Mouse (Mus musculus): ENCODE results near the gene Dffa. TPM values are rescaled to one million over a fixed set of nuclear protein-coding genes. Genes with fewer than 3 reads are reported as not detected.
"Not testable (repeated sequence)": the region's sequence is repeated elsewhere in the genome, so short reads cannot be mapped to it uniquely, and the experiment has no call there.

Dffa gene
- polyA plus RNA-seq, 1 experiment from 2014 or later: 25.3 TPM

DNA sequence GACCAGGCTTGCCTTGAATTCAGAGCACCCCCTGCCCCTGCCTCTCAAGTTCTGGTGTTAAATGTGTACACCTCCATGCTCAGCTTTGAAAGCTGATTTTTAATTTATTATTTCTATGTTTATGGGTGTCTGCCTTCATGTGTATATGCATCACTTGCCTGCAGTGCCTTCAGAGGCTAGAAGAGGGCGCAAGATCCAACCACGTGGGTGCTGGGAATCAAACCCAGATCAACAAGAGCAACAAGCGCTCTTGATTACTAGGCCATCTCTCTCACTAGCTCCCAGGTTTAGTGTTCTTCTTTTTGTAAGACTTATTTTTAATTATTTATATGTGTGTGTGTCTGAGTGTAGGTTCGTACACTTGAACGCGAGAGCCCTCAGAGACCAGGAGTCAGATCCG, 50.9 kb downstream of the Dffa start:
- no peak for ATAC-seq
- WGBS (ENCODE audit: insufficient replicate concordance): 93% methylated on average over 7 of the region's 7 CpGs

DNA sequence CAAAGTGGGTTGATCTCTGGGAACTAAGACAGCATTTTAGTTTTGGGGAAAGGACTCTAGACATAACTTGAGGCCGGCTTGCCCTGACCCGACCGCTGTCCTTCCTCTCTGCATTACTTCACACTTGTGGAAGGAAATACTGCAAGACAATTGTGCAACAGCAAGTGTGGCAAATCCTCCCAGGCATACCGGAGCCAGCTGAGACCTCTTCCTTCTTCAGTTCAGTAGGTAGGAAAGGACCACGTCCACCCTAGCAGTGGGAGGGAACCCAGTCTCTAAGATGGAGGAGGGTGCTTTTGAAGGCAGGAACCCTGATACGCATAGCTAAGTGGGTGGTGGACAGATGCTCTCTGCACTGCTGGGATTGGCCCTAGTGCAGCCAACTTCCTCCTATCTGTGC, 51.8 kb downstream of the Dffa start:
- WGBS (ENCODE audit: insufficient replicate concordance): 75% methylated on average over 6 of the region's 6 CpGs
- Histone ChIP-seq H3K9me3 (replicated peaks) (no peaks in the 10 kb centered on the region), H3K27ac (no peak overlapping the region), H3K9ac (no peak overlapping the region), H3K4me3 (no peak overlapping the region), H3K4me1 (0 out of 2 replicates have a peak, but pooled peaks cover 3% of the 10 kb centered on the region), H3K4me2 (no peak overlapping the region), H3K36me3 (peaks cover 100% of the 10 kb centered on the region), H3K27me3 (replicated peaks) (no peaks in the 10 kb centered on the region)
- ATAC-seq: no peak

More for the DNA sequence above, 50.9 kb downstream of the Dffa start:
- H3K9ac ChIP-seq: no peak overlapping the region
- no peaks in the 10 kb centered on the region for H3K9me3 ChIP-seq (replicated peaks)
- no peak overlapping the region for H3K27ac ChIP-seq
- peaks cover 100% of the 10 kb centered on the region for H3K36me3 ChIP-seq
- no peaks in the 10 kb centered on the region for H3K4me1 ChIP-seq
- no peak overlapping the region for H3K4me2 ChIP-seq
- no peaks in the 10 kb centered on the region for H3K27me3 ChIP-seq (replicated peaks)
- no peak overlapping the region for H3K4me3 ChIP-seq

DNA sequence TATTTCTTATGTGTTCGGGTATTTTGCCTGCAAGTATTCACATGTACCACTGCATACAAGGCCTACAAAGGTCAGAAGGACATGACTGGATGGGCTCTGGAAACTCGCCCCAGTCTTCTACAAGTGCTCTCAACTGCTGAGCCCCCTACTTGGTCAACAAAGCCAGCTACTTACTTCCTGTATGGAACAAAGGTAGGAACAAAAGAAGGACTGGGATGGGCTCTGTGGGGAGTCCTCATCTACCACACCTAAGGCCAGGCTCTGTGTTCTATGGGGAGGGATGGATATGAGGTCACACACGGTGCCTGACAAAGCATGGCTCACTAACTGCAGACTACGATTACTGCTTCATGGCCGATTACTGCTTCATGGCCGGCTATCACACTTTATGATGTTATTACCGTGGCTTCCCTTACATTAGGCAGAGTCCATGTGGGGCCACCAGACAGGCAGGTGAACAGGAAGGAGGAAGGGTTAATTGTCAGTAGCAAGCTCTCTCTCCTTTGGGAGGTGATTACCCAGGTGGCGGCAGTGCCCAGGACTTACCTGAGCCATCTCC, 53.5 kb downstream of the Dffa start:
- H3K9ac ChIP-seq: no peak overlapping the region
- H3K36me3 ChIP-seq: peaks cover 100% of the 10 kb centered on the region
- H3K27me3 ChIP-seq (replicated peaks): no peaks in the 10 kb centered on the region
- H3K9me3 ChIP-seq (replicated peaks): no peaks in the 10 kb centered on the region
- no peak overlapping the region for H3K4me3 ChIP-seq
- no peak overlapping the region for H3K27ac ChIP-seq
- no peak overlapping the region for H3K4me2 ChIP-seq
- 82% methylated on average over 8 of the region's 8 CpGs for WGBS (ENCODE audit: insufficient replicate concordance)
- 0 out of 2 replicates have a peak, but pooled peaks cover 3% of the 10 kb centered on the region for H3K4me1 ChIP-seq
- ATAC-seq: no peak

DNA sequence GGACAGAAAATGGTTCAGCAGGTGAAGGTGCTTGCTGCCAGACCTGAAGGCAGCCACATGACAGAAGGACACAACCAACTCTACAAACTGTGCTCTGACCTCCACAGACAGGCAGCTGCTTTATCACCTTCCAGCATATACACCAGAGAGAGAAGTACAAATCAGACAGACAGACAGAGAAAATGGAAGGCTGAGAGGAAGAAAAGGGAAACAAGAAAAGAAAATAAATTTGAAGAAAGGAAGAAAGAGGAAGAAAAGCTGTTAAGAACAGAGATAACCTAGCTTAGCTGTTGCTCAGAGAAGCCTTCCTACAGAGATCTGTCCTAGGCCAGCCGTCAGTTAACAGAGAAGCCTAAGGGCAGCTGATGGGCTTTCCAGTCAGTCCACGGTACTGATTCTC, 55.3 kb downstream of the Dffa start:
- no peak overlapping the region for H3K27ac ChIP-seq
- WGBS (ENCODE audit: insufficient replicate concordance): 74% methylated on average over 2 of the region's 2 CpGs
- H3K36me3 ChIP-seq: peaks cover 100% of the 10 kb centered on the region
- H3K9me3 ChIP-seq (replicated peaks): no peaks in the 10 kb centered on the region
- no peak overlapping the region for H3K4me2 ChIP-seq
- no peak overlapping the region for H3K9ac ChIP-seq
- no peaks in the 10 kb centered on the region for H3K27me3 ChIP-seq (replicated peaks)
- H3K4me3 ChIP-seq: no peak overlapping the region
- no peak for ATAC-seq
- peaks cover 14% of the 10 kb centered on the region for H3K4me1 ChIP-seq

GRCm38 (mm10) chr4:149159891-149160290, 55.9 kb downstream of the Dffa start:
- peaks cover 100% of the 10 kb centered on the region for H3K36me3 ChIP-seq
- H3K9me3 ChIP-seq (replicated peaks): no peaks in the 10 kb centered on the region
- H3K4me2 ChIP-seq: no peak overlapping the region
- H3K4me1 ChIP-seq: peaks cover 21% of the 10 kb centered on the region
- no peak for ATAC-seq
- H3K27ac ChIP-seq: no peak overlapping the region
- 83% methylated on average over 13 of the region's 13 CpGs for WGBS (ENCODE audit: insufficient replicate concordance)
- H3K4me3 ChIP-seq: no peak overlapping the region
- no peaks in the 10 kb centered on the region for H3K27me3 ChIP-seq (replicated peaks)
- H3K9ac ChIP-seq: no peak overlapping the region

GRCm38 (mm10) chr4:149161166-149161565, 57.2 kb downstream of the Dffa start:
- Histone ChIP-seq H3K27me3 (replicated peaks) (no peaks in the 10 kb centered on the region), H3K4me2 (no peak overlapping the region), H3K27ac (no peak overlapping the region), H3K9ac (no peak overlapping the region), H3K4me1 (peaks cover 32% of the 10 kb centered on the region), H3K4me3 (no peak overlapping the region), H3K36me3 (peaks cover 94% of the 10 kb centered on the region), H3K9me3 (replicated peaks) (no peaks in the 10 kb centered on the region)
- ATAC-seq: no peak
- 82% methylated on average over 6 of the region's 6 CpGs for WGBS (ENCODE audit: insufficient replicate concordance)

DNA sequence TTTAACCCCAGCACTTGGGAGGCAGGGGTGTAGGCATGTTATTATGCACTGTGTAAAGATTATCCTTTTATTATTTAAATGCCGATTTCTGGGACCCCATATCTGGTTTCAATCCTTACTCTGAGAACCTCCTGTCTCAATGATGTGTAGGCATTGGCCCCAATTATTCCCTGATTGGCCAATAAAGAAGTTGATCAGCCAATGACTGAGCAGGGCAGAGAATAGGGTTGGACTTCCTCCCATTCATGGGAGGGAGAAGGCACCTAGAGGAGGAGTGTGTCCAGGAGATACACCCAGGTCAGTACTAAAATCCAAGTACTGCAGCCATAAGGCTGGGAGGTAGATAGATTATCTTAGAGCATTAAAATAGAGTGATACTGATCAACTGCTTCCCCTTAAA, 59.2 kb downstream of the Dffa start:
- Histone ChIP-seq H3K9ac (no peak overlapping the region), H3K27me3 (replicated peaks) (no peaks in the 10 kb centered on the region), H3K27ac (no peak overlapping the region), H3K4me3 (no peak overlapping the region), H3K36me3 (peaks cover 73% of the 10 kb centered on the region), H3K9me3 (replicated peaks) (no peaks in the 10 kb centered on the region), H3K4me1 (peaks cover 40% of the 10 kb centered on the region), H3K4me2 (no peak overlapping the region)
- whole genome bisulfite sequencing (ENCODE audit: insufficient replicate concordance): 62% methylated on average over 1 of the region's 1 CpGs
- ATAC-seq: no peak

- ATAC-seq: no peak
These were observed 60.2 kb downstream of the Dffa start for GRCm38 (mm10) chr4:149164150-149164549.

GRCm38 (mm10) chr4:149166215-149166946, 62.4 kb downstream of the Dffa start, which contains the start of gene Pgd:
TSS of gene Pgd (minus strand) at chr4:149166771.
- peaks cover 41% of the 10 kb centered on the region for H3K36me3 ChIP-seq
- under 1% methylated on average over 58 of the region's 59 CpGs for WGBS (ENCODE audit: insufficient replicate concordance)
- peak within 1 kb of the TSS; percentile 99 for H3K4me2 ChIP-seq
- H3K27me3 ChIP-seq (replicated peaks): no peaks in the 10 kb centered on the region
- H3K27ac ChIP-seq: peak within 1 kb of the TSS; percentile 91
- peaks cover 56% of the 10 kb centered on the region for H3K4me1 ChIP-seq
- peak within 1 kb of the TSS; percentile 93 for H3K9ac ChIP-seq
- H3K4me3 ChIP-seq: peak within 1 kb of the TSS; percentile 86
- no peaks in the 10 kb centered on the region for H3K9me3 ChIP-seq (replicated peaks)
- ATAC-seq: peak; percentile 98

More at GRCm38 (mm10) chr4:149164150-149164549, 60.2 kb downstream of the Dffa start:
- Histone ChIP-seq H3K9me3 (replicated peaks) (no peaks in the 10 kb centered on the region), H3K27me3 (replicated peaks) (no peaks in the 10 kb centered on the region), H3K9ac (no peak overlapping the region), H3K4me1 (peaks cover 43% of the 10 kb centered on the region), H3K27ac (no peak overlapping the region), H3K4me3 (no peak overlapping the region), H3K36me3 (peaks cover 64% of the 10 kb centered on the region), H3K4me2 (no peak overlapping the region; the same call in 1 of the 2 replicates)
- 57% methylated on average over 5 of the region's 5 CpGs for WGBS (ENCODE audit: insufficient replicate concordance)

DNA sequence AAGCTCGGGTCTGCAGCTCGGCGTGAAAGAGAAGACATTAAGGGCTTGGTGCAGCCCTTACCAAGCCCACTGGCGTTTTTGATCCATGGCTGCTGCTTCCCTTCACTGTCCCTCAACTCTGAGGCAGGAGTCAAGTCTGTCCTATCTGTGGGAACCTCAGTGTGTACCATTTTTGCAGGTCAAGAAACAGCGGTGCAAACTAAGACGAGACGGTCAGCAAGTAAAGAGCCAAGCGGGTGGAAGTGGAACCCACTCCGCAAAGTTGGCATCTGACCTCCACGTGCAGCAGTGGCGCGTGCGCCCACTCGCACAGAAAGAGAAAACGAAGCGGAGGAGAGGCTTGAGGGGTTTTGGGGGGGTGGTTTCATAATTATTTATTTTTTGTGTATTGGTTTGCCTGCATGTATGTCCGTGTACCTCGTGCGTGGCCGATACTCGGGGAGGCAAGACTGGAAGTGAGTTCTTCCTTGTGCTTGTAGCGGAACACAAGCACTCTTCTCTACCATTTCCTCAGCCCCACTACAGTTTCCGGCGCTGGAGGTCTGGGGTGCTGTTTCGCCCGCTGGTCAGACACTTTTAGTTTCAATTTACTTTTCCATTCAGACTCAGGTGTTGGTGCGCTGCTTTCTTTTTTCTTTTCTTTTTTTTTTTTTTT, 63.1 kb downstream of the Dffa start:
- Histone ChIP-seq H3K27me3 (replicated peaks) (no peaks in the 10 kb centered on the region), H3K4me1 (peaks cover 63% of the 10 kb centered on the region), H3K4me2 (peak overlapping the region; percentile 99), H3K4me3 (peak overlapping the region; percentile 86), H3K27ac (peak overlapping the region; percentile 69), H3K9me3 (replicated peaks) (no peaks in the 10 kb centered on the region), H3K36me3 (peaks cover 34% of the 10 kb centered on the region), H3K9ac (peak overlapping the region; percentile 73)
- WGBS (ENCODE audit: insufficient replicate concordance): 2% methylated on average over 27 of the region's 27 CpGs
- ATAC-seq: peak; percentile 38

DNA sequence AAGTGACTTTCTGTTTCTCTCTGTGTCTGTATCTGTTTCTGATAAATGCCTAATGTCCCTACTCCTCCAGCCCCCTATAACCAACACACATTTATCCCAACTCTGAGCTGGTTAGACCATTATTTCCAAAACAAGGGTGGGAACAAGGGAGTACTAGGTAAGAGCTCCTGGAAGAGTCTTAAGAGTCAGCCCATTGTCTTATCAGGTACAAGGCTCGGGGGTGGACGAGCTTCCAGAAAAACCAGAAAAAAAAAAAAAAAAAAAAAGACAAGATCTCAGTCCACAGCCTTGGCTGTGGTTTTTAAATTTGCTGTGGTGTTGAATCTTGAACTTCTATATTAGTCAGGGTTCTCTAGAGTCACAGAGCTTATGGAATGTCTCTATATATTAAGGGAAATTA, 64.1 kb downstream of the Dffa start:
- ATAC-seq: no peak
- Histone ChIP-seq H3K4me3 (peak overlapping the region; percentile 86; the same call in 1 of the 2 replicates), H3K27me3 (replicated peaks) (no peaks in the 10 kb centered on the region), H3K9ac (peak overlapping the region; percentile 73; the same call in 1 of the 2 replicates), H3K36me3 (peaks cover 25% of the 10 kb centered on the region), H3K4me2 (peak overlapping the region; percentile 99), H3K27ac (peak overlapping the region; percentile 69; the same call in 1 of the 2 replicates), H3K4me1 (peaks cover 70% of the 10 kb centered on the region), H3K9me3 (replicated peaks) (no peaks in the 10 kb centered on the region)
- 13% methylated on average over 2 of the region's 2 CpGs for WGBS (ENCODE audit: insufficient replicate concordance)

- H3K27ac ChIP-seq: peak overlapping the region; percentile 58
- not testable (repeated sequence) for H3K4me3 ChIP-seq; H3K36me3 ChIP-seq; H3K9ac ChIP-seq; H3K9me3 ChIP-seq (replicated peaks); H3K27me3 ChIP-seq (replicated peaks); ATAC-seq; H3K4me2 ChIP-seq
- 81% methylated on average over 7 of the region's 8 CpGs for WGBS (ENCODE audit: insufficient replicate concordance)
- H3K4me1 ChIP-seq: peaks cover 56% of the 10 kb centered on the region
These were observed 66.0 kb downstream of the Dffa start for GRCm38 (mm10) chr4:149169926-149170325.
